Mouse (Mus musculus) c-Kit-negative CD71-positive TER-119-positive erythroid progenitor cells, embryonic 14.5 days (primary cell): ENCODE results near the gene Stk35.
A peak's percentile ranks its signal among the peaks of the same experiment; 100 is the strongest.
"Not testable (repeated sequence)": the region's sequence is repeated elsewhere in the genome, so short reads cannot be mapped to it uniquely, and the experiment has no call there.

Source experiments
- DNase-seq: peaks from one replicate; pipeline ENCODE4 v3.0.0-alpha.2; 2013; ENCODE audit warnings: low read depth, low spot score

Stk35 gene

DNA sequence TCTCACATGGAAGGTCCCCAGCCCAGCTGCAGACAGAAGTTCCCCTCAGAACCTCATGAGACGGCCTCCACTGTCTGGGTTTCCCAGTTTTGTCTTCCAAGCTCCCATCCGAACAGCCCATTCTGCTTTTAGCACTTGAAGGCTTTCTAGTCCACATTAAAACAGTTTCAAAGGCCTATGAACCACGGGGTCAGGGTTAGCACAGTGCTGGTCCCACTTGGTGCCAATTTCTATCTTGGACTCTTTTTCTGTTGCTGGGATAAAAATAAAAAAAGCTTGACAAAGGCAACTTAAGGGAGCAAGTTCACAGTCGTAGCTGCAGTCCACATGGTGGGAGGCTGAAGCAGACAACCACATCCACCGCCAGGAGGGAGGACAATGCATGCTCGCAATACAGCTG, 34.6 kb downstream of the Stk35 start:
- no peak for DNase-seq

- no peak for DNase-seq
Observed at GRCm38 (mm10) chr2:129836921-129837320, 36.6 kb downstream of the Stk35 start.

- no peak for DNase-seq
Observed at GRCm38 (mm10) chr2:129838321-129838720, 38.0 kb downstream of the Stk35 start.

GRCm38 (mm10) chr2:129845826-129846225, 45.5 kb downstream of the Stk35 start:
- no peak for DNase-seq

- DNase-seq: no peak
Observed at GRCm38 (mm10) chr2:129846501-129846900, 46.2 kb downstream of the Stk35 start.

DNA sequence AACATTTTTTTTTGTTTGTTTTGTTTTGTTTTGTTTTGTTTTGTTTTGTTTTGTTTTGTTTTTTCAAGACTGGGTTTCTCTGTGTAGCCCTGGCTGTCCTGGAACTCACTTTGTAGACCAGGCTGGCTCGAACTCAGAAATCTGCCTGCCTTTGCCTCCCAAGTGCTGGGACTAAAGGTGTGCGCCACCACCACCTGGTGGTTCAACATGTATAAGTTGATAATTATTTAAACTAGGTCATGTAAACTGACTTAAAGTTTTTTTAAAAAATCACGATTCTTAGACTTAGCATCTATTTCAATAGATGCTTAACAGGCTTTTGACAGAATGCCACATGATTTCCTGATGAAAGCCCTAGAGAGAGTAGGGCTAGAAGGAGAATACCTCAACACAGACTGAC, 48.8 kb downstream of the Stk35 start:
- not testable (repeated sequence) for DNase-seq

DNA sequence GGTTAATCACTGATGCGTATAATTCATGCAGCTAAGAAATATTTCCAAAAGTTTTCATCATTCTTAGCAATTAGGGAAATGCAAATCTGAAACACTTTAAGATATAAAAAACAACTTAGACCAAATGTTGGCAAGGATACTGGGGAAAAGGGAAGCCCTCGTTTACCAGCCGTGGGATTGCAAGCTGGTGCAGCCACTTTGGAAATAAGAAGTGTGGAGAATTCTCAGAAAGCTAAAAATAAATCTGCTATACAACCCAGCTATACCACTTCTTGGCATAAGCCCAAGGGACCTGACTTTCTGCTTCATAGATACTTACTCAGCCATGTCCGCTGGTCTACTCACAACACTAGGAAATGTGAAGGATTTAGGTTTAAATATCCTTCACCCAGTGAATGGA, 51.2 kb downstream of the Stk35 start:
- no peak for DNase-seq

GRCm38 (mm10) chr2:129863256-129863655, 62.9 kb downstream of the Stk35 start:
- no peak for DNase-seq

DNA sequence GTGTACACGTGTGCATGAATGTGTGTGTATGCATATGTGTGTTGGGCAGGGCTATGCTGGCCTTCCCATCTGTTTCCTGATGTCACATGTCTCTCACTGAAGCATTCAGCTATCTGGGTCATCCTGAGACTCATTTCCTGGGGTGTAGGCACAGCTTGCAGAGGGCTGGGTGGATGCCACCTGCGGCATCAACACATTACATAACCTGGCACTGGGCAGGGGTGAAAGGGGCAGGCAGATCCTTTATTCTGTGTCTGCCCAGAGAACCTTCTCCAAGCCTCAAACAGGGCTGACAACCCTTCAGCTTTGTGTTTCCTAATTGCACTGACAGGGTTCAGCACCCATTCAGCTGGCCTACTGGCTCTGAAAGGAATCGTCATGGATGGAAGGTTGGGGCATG, 64.6 kb downstream of the Stk35 start:
- no peak for DNase-seq

- no peak for DNase-seq
Observed at GRCm38 (mm10) chr2:129869151-129869550, 68.8 kb downstream of the Stk35 start.

- no peak for DNase-seq
Observed at GRCm38 (mm10) chr2:129871246-129871645, 70.9 kb downstream of the Stk35 start.

DNA sequence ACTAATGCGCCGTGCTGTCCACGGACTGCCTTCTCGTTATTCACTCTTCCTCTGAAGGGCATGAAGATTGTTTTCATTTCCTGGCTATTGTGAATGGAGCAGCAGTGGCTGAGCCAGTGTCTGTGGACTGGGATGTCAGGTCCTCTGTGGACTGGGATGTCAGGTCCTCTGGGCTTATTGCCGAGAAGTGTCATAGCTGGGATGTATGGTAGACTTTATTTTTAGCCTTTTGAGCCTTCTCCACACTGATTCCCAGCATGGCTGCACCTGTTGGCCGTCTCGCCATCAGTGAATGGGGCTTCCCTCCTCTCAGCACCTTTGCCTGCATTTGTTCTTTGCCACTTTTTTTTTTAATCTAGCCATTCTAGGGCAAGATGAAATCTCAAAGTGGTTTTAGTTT, 71.8 kb downstream of the Stk35 start:
- no peak for DNase-seq

GRCm38 (mm10) chr2:129873489-129873888, 73.2 kb downstream of the Stk35 start:
- peak; percentile 11 for DNase-seq

- DNase-seq: no peak
Observed at GRCm38 (mm10) chr2:129874084-129874483, 73.8 kb downstream of the Stk35 start.

GRCm38 (mm10) chr2:129874509-129875095, 74.3 kb downstream of the Stk35 start:
- no peak for DNase-seq

GRCm38 (mm10) chr2:129876935-129877334, 76.6 kb downstream of the Stk35 start:
- DNase-seq: no peak

- no peak for DNase-seq
Observed at GRCm38 (mm10) chr2:129879817-129880216, 79.5 kb downstream of the Stk35 start.

DNA sequence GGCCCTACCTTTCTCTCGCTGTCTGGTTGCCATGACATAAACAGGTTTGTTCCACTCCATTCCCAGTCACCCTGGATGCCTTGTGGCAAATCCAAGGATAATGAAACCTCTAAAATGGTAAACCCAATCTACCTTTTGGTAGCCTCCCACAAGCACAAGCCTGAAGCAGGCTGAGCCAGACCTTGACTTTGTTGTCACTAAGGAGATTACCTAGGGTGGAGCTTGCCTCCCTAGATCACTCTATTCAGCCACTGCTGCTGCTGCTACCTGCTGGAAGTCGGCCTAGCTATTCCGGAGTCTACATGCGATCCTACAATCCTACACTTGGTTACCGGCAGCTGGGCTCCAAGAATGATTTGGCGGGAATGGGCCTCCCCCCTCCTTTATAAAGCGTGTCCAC, 79.9 kb downstream of the Stk35 start:
- no peak for DNase-seq

DNA sequence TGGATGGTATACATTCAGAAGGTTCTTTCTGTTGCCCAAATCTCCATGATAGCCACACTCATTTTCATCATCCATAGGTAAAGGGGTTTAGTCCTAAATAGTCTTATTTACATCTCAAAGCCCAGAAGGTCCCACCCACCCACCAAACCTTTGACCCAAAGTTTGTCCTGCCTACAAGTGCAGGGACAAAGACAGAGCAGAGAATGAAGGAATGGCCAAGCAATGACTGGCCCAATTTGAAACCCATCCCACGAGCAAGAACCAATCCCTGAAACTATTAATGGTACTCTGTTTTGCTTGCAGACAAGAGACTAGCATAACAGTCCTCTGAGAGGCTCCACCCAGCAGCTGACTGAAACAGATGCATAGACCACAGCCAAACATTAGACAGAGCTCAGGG, 81.6 kb downstream of the Stk35 start:
- no peak for DNase-seq
